Mouse (Mus musculus) liver, embryonic 12.5 days (tissue): Measurements from ENCODE around the gene Inf2. TPM values are rescaled to one million over a fixed set of nuclear protein-coding genes. Genes with fewer than 3 reads are reported as not detected.

Experiments
- microRNA-seq: library from miRNA; unstranded; fragments of <30 nt; microRNA quantifications from one replicate; pipeline ENCODE4, GENCODE M21; 2017
- polyA plus RNA-seq: library from polyadenylated mRNA; unstranded; fragments of >200 nt; fragmentation: Nextera tagmentation; extraction: Ambion mirVana; gene quantifications from 2 replicates; pipeline ENCODE4 v1.2.1, GENCODE M21; 2016

The Inf2 gene
- polyA plus RNA-seq, 1 experiment from 2014 or later = 2.7 TPM

Small RNAs within 50 kb of the gene (microRNA-seq; reads per million reads assigned to microRNA genes)
- 1.8 reads per million for gene Mir6939

Other genes with a start within 250 kb of the Inf2 start
- gene A530016L24Rik, start 99.3 kb upstream of the Inf2 start, polyA plus RNA-seq = not detected in 2 replicates
- 0.31 and 0.38 TPM in 2 replicates for gene Tmem179, start 72.0 kb upstream of the Inf2 start, polyA plus RNA-seq
- 5.2 and 5.6 TPM in 2 replicates for gene Adssl1, start 31.3 kb downstream of the Inf2 start, polyA plus RNA-seq
- 126 and 137 TPM in 2 replicates for gene Siva1, start 55.9 kb downstream of the Inf2 start, polyA plus RNA-seq
- gene Akt1, start 86.1 kb downstream of the Inf2 start, polyA plus RNA-seq = 76.6 and 81.8 TPM in 2 replicates
- gene Zbtb42, start 90.0 kb downstream of the Inf2 start, polyA plus RNA-seq = 1.0 and 1.2 TPM in 2 replicates
- gene Cep170b, start 131.7 kb downstream of the Inf2 start, polyA plus RNA-seq = 5.0 and 5.2 TPM in 2 replicates
- gene Pld4, start 171.9 kb downstream of the Inf2 start, polyA plus RNA-seq = 7.9 and 8.0 TPM in 2 replicates
- 0.13 and 0.23 TPM in 2 replicates for gene Ahnak2, start 213.9 kb downstream of the Inf2 start, polyA plus RNA-seq
- 1.1 and 1.2 TPM in 2 replicates for gene Clba1, start 220.2 kb downstream of the Inf2 start, polyA plus RNA-seq
- gene Cdca4, start 240.6 kb downstream of the Inf2 start, polyA plus RNA-seq = 82.0 and 86.0 TPM in 2 replicates